Mouse (Mus musculus) adrenal gland, postnatal 0 days (tissue): ENCODE results near the gene Xcl1. TPM values are rescaled to one million over a fixed set of nuclear protein-coding genes. Genes with fewer than 3 reads are reported as not detected.

ENCODE experiments used
- polyA plus RNA-seq: library from polyadenylated mRNA; unstranded; fragments of >200 nt; fragmentation: Nextera tagmentation; extraction: Ambion mirVana; gene quantifications from 2 replicates; pipeline ENCODE4 v1.2.1, GENCODE M21; 2015

The Xcl1 gene
- polyA plus RNA-seq: 0.39 and 0.80 TPM in 2 replicates

GRCm38 (mm10) chr1:164935477-164936044 lies at the start of gene Xcl1:
Gene Xcl1 (minus strand): TSS chr1:164935527.

Other genes with a start within 250 kb of the Xcl1 start
- gene Dpt, start 138.9 kb downstream of the Xcl1 start, polyA plus RNA-seq: 53.7 and 68.9 TPM in 2 replicates
- 0.11 TPM in 1 of 2 replicates, not detected in the other for gene Tbx19, start 225.2 kb upstream of the Xcl1 start, polyA plus RNA-seq